Mouse (Mus musculus) C2C12 (cell line): ENCODE data around the gene Cacna2d3.

Source experiments
- CEBPB ChIP-seq: IDR thresholded peaks from one replicate; pipeline ENCODE4 v1.6.1; 2011; ENCODE audit warnings: low read depth, mild to moderate bottlenecking, control low read depth, moderate library complexity
- CTCF ChIP-seq: IDR thresholded peaks from one replicate; pipeline ENCODE4 v1.5.1; 2011; ENCODE audit not compliant: control insufficient read depth, insufficient read depth, insufficient read length
- USF1 ChIP-seq: IDR thresholded peaks from one replicate; pipeline ENCODE4 v1.6.1; 2011; ENCODE audit warnings: low read depth, mild to moderate bottlenecking, control low read depth, moderate library complexity

DNA sequence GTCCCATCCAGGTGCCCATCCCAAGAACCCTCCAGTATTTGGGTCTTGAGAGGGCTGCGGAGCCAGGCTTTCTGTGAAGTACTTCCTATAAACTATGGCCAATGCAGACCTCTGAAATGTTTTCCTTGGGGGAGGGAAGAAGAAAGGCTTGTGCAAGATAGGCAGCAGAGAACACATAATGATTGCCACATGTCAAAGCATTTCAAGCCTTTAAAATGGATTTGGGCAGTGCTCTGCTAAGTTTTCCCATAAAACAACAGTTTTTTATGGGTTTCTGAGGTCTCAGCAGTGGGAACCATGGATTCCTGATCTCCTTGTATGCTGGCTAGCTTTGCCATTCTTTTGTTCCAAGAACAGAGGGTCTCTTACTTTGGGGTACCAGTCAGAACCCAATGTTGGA lies 834.3 kb downstream of the Cacna2d3 start:
- TF ChIP-seq CTCF (no peak), CEBPB (no peak), USF1 (no peak)
